Mouse (Mus musculus) heart, embryonic 13.5 days (tissue): ENCODE measurements around the gene Ptprj. TPM values are rescaled to one million over a fixed set of nuclear protein-coding genes. Genes with fewer than 3 reads are reported as not detected.

Experiments
- ATAC-seq: fragments of 200-750 bp; cut with Nextera tagmentation; 2 replicates; pipeline ENCODE4 v1.8.0; 2017; ENCODE audit warnings: moderate TSS enrichment; ENCODE audit not compliant: insufficient number of reproducible peaks, low FRiP score, low TSS enrichment; ENCODE audit errors: extremely low read depth
- H3K27ac ChIP-seq: fragments of 300-500 bp; sonication (generic); replicated peaks from 2 replicates; pipeline ENCODE4 v1.5.1; 2015; ENCODE audit warnings: moderate library complexity, mild to moderate bottlenecking, inconsistent platforms
- H3K27me3 ChIP-seq: fragments of 300-500 bp; sonication (generic); replicated peaks from 2 replicates; pipeline ENCODE4 v1.6.1; 2015; ENCODE audit warnings: mild to moderate bottlenecking, inconsistent platforms
- H3K36me3 ChIP-seq: fragments of 300-500 bp; sonication (generic); 2 replicates; pipeline ENCODE4 v1.6.1; 2015; ENCODE audit warnings: mild to moderate bottlenecking, inconsistent platforms
- H3K4me1 ChIP-seq: fragments of 300-500 bp; sonication (generic); 2 replicates; pipeline ENCODE4 v1.6.1; 2015; ENCODE audit warnings: inconsistent platforms
- H3K4me2 ChIP-seq: fragments of 300-500 bp; sonication (generic); 2 replicates; pipeline ENCODE4 v1.6.1; 2015; ENCODE audit warnings: inconsistent platforms, mild to moderate bottlenecking, moderate library complexity
- H3K4me3 ChIP-seq: fragments of 300-500 bp; sonication (generic); 2 replicates; pipeline ENCODE4 v1.5.1; 2015; ENCODE audit warnings: moderate library complexity, mild to moderate bottlenecking, inconsistent platforms
- H3K9ac ChIP-seq: fragments of 300-500 bp; sonication (generic); 2 replicates; pipeline ENCODE4 v1.6.1; 2015; ENCODE audit warnings: inconsistent platforms, mild to moderate bottlenecking, moderate library complexity
- H3K9me3 ChIP-seq: fragments of 300-500 bp; sonication (generic); 2 replicates; pipeline ENCODE4 v1.6.1; 2016; ENCODE audit warnings: inconsistent platforms
- WGBS: fragments of 180-500 bp; shearing (Covaris S2); methylation state at CpG from one replicate; pipeline ENCODE4 v1.1.7; 2015; ENCODE audit warnings: mixed read lengths; 5-methylcytosine and 5-hydroxymethylcytosine counted together
- polyA plus RNA-seq: library from polyadenylated mRNA; unstranded; fragments of >200 nt; fragmentation: Nextera tagmentation; extraction: Ambion mirVana; gene quantifications from 2 replicates; pipeline ENCODE4 v1.2.1, GENCODE M21; 2015

The Ptprj gene
- polyA plus RNA-seq, 1 experiment from 2014 or later, result 1.3 TPM

GRCm38 (mm10) chr2:90476792-90477191 is 103.7 kb downstream of the Ptprj start:
- Histone ChIP-seq H3K9me3 (no peaks in the 10 kb centered on the region), H3K4me1 (peaks cover 28% of the 10 kb centered on the region), H3K9ac (no peak overlapping the region), H3K36me3 (no peaks in the 10 kb centered on the region), H3K27ac (no peak overlapping the region), H3K4me2 (no peak overlapping the region), H3K4me3 (no peak overlapping the region), H3K27me3 (0 out of 2 replicates have a peak, but pooled peaks cover 2% of the 10 kb centered on the region)
- ATAC-seq, result no peak
- WGBS, result 36% methylated on average over 5 of the region's 5 CpGs

DNA sequence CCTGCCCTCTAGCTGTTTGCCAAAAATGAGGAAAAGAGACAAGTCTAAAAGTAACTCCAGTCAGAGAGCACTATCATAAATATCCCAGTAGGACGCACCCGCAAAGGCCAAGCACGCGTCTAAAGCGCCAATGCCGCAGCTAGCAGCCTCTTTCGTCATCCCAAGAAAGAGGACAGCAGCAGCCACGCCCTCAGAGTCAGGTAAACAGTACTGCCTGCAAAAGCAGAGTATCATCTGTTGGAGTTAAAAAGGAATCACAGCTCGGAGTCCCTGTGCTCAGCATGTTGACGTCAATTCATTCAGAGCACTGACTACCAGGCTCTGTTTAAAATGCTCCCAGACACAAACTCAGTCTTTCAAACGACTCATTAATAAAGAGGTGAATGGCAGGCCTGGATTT is 104.1 kb downstream of the Ptprj start:
- H3K36me3 ChIP-seq, result no peaks in the 10 kb centered on the region
- peaks cover 28% of the 10 kb centered on the region for H3K4me1 ChIP-seq
- H3K9me3 ChIP-seq, result no peaks in the 10 kb centered on the region
- no peak overlapping the region for H3K4me3 ChIP-seq
- H3K4me2 ChIP-seq, result no peak overlapping the region
- H3K9ac ChIP-seq, result no peak overlapping the region
- no peak for ATAC-seq
- H3K27me3 ChIP-seq, result 0 out of 2 replicates have a peak, but pooled peaks cover 2% of the 10 kb centered on the region
- WGBS, result 84% methylated on average over 11 of the region's 11 CpGs
- H3K27ac ChIP-seq, result no peak overlapping the region

DNA sequence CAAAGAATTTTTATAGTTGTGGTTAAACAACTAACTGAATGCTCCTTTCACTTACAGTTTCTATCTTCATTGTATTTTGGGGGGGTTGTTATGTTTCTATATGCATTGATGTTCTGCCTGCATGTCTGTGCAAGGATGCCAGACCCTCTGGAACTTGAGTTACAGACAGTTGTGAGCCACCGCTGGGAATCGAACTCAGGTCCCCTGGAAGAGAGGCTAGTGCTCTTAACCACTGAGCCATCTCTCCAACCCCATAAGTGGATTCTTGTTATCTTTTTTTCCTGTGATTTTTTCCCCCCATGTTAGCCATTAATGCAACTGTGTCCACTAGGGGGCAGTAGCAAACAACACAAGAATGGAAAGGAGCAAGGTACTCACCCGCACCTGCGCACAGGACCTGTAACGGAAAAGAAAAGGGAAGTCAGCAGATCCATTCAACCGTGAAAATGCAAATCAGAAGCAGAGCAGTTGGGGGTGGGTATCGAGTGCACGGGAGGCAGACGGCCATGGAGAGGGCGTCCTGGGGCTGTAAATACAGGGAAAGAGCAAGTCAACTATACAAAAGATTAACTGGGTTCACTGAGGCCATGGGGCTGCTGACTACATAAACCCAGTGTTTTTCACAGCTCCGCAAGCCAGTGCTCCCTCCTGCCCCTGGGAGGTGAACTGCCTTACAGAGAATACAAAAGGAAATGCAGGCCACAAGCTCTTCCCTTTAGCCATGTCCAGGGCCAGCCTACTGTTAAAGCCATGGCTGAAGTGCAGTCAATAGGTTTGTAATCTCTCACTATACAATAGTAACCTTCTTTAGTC is 105.6 kb downstream of the Ptprj start:
- Histone ChIP-seq H3K27me3 (0 out of 2 replicates have a peak, but pooled peaks cover 2% of the 10 kb centered on the region), H3K27ac (no peak overlapping the region), H3K36me3 (no peaks in the 10 kb centered on the region), H3K9me3 (no peaks in the 10 kb centered on the region), H3K4me2 (peak overlapping the region; percentile 77), H3K4me3 (peak overlapping the region; percentile 47), H3K9ac (peak overlapping the region; percentile 78), H3K4me1 (peaks cover 27% of the 10 kb centered on the region)
- no peak; the same call in 1 of the 2 replicates for ATAC-seq
- 4% methylated on average over 11 of the region's 11 CpGs for WGBS

- peaks cover 18% of the 10 kb centered on the region for H3K4me1 ChIP-seq
- no peaks in the 10 kb centered on the region for H3K9me3 ChIP-seq
- no peak overlapping the region for H3K4me2 ChIP-seq
- 70% methylated on average over 4 of the region's 4 CpGs for WGBS
- H3K9ac ChIP-seq, result no peak overlapping the region
- H3K4me3 ChIP-seq, result no peak overlapping the region
- ATAC-seq, result no peak
- H3K27ac ChIP-seq, result no peak overlapping the region
- H3K36me3 ChIP-seq, result no peaks in the 10 kb centered on the region
- H3K27me3 ChIP-seq, result 0 out of 2 replicates have a peak, but pooled peaks cover 2% of the 10 kb centered on the region
Measured at GRCm38 (mm10) chr2:90472701-90473100, 107.7 kb downstream of the Ptprj start.

GRCm38 (mm10) chr2:90470122-90470521 is 110.3 kb downstream of the Ptprj start:
- no peak for ATAC-seq
- Histone ChIP-seq H3K27ac (no peak overlapping the region), H3K4me1 (peaks cover 10% of the 10 kb centered on the region), H3K4me3 (no peak overlapping the region), H3K36me3 (no peaks in the 10 kb centered on the region), H3K9ac (no peak overlapping the region; the same call in 1 of the 2 replicates), H3K27me3 (no peaks in the 10 kb centered on the region), H3K9me3 (no peaks in the 10 kb centered on the region), H3K4me2 (no peak overlapping the region)
- 19% methylated on average over 6 of the region's 6 CpGs for WGBS

DNA sequence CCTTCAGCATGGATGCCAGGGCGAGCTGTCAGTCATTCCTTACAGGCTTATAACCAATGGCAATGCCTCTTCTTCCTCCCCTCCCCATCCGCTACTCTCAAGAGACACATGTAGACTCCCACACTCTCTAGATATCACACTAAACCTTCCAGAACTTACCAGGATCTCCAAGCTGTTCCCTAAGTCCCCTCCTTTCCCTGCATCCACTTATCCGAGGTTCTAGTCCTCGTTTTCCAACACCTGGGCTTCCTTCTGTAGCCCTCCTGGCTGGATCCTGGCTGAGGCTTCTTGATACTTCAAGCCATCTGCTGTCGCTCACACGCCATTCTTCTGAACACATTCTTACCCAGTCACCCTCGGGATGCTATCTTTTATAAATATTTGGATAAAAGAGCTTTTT is 114.0 kb downstream of the Ptprj start:
- Histone ChIP-seq H3K36me3 (peaks cover 6% of the 10 kb centered on the region; the same call in 1 of the 2 replicates), H3K9ac (no peak overlapping the region), H3K27ac (no peak overlapping the region), H3K27me3 (no peaks in the 10 kb centered on the region), H3K4me3 (no peak overlapping the region), H3K4me1 (peaks cover 11% of the 10 kb centered on the region), H3K9me3 (no peaks in the 10 kb centered on the region), H3K4me2 (no peak overlapping the region)
- WGBS, result 73% methylated on average over 7 of the region's 7 CpGs
- no peak for ATAC-seq

GRCm38 (mm10) chr2:90463735-90464134 is 116.7 kb downstream of the Ptprj start:
- peaks cover 17% of the 10 kb centered on the region for H3K36me3 ChIP-seq
- 86% methylated on average over 5 of the region's 5 CpGs for WGBS
- no peak for ATAC-seq

GRCm38 (mm10) chr2:90462252-90462651 is 118.2 kb downstream of the Ptprj start:
- Histone ChIP-seq H3K27me3 (no peaks in the 10 kb centered on the region), H3K9ac (no peak overlapping the region), H3K9me3 (no peaks in the 10 kb centered on the region), H3K4me3 (no peak overlapping the region), H3K4me2 (no peak overlapping the region), H3K4me1 (0 out of 2 replicates have a peak, but pooled peaks cover 5% of the 10 kb centered on the region), H3K36me3 (peaks cover 22% of the 10 kb centered on the region), H3K27ac (no peak overlapping the region)
- no peak for ATAC-seq

More at GRCm38 (mm10) chr2:90463735-90464134, 116.7 kb downstream of the Ptprj start:
- Histone ChIP-seq H3K9me3 (no peaks in the 10 kb centered on the region), H3K4me3 (no peak overlapping the region), H3K4me2 (no peak overlapping the region), H3K27ac (no peak overlapping the region), H3K27me3 (no peaks in the 10 kb centered on the region), H3K4me1 (0 out of 2 replicates have a peak, but pooled peaks cover 5% of the 10 kb centered on the region), H3K9ac (no peak overlapping the region)

DNA sequence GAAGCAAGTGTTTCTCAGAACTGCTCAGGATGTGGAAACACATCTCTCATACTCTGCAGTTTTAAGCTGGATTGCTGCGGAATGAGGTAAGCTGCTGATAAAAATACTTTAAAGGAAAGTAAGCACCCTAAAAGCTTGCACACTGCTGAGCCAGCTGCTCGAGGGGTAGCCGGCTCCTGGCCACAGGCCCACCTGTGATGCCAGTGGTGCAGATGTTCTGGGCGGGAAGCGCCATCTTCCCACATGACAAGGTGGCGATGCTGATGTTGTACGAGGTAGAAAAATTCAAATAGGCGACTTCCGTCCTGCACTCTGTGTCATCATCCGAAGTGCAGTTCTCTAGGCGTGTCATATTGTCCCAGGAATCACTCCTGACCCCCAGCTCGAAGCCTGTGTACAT is 122.5 kb downstream of the Ptprj start:
- no peak overlapping the region for H3K9ac ChIP-seq
- H3K4me1 ChIP-seq, result no peaks in the 10 kb centered on the region
- H3K9me3 ChIP-seq, result no peaks in the 10 kb centered on the region
- no peaks in the 10 kb centered on the region for H3K27me3 ChIP-seq
- H3K36me3 ChIP-seq, result peaks cover 30% of the 10 kb centered on the region
- ATAC-seq, result no peak
- WGBS, result 84% methylated on average over 12 of the region's 12 CpGs
- H3K4me3 ChIP-seq, result no peak overlapping the region
- no peak overlapping the region for H3K27ac ChIP-seq
- H3K4me2 ChIP-seq, result no peak overlapping the region

- Histone ChIP-seq H3K36me3 (peaks cover 14% of the 10 kb centered on the region), H3K4me1 (no peaks in the 10 kb centered on the region), H3K4me2 (no peak overlapping the region), H3K4me3 (no peak overlapping the region), H3K27me3 (no peaks in the 10 kb centered on the region), H3K27ac (no peak overlapping the region), H3K9ac (no peak overlapping the region), H3K9me3 (no peaks in the 10 kb centered on the region)
- 76% methylated on average over 3 of the region's 3 CpGs for WGBS
- ATAC-seq, result no peak
Measured at GRCm38 (mm10) chr2:90452380-90452779, 128.1 kb downstream of the Ptprj start.

DNA sequence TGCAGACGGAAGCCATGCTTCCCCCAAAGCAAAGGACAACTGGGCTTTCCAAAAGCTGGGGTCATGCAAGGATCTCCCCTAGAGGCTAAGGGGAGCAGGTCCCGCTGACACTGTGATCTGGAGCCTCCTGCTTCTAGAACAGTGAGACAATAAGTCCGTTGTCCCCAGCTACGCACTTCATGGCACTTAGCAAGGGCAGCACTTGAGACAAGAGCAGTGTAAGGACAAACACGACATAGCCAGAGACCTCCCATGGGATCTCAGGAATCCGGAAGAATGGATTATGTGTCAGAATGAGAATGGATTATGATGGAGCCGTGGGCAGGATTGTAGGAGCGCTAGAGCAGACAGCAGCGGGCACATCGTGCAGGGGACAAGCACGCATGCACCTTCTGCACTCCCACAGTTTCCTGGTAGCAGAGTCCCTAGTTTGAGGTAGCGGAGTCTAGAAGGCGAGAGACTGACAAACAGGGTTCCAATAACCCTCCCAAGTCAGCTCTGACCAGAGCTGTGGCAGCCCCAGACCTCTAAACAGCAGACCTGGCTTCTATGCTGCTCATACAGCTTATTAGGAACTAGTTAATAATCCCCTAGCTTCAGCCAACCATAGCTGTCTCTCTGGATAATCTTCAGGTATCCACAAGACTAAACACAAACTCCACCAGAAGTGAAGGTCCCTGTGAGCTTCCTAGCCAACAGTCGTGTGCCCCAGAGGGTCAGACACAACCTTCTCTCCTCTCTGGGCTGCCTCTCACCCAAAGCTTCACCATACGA is 131.3 kb downstream of the Ptprj start:
- Histone ChIP-seq H3K9ac (no peak overlapping the region), H3K9me3 (no peaks in the 10 kb centered on the region), H3K4me1 (no peaks in the 10 kb centered on the region), H3K27ac (no peak overlapping the region), H3K36me3 (peaks cover 7% of the 10 kb centered on the region), H3K27me3 (no peaks in the 10 kb centered on the region), H3K4me2 (no peak overlapping the region), H3K4me3 (no peak overlapping the region)
- no peak for ATAC-seq
- WGBS, result 74% methylated on average over 15 of the region's 15 CpGs
